Mouse (Mus musculus) cerebellum, postnatal 10 days (tissue): Measurements from ENCODE around the gene Ptgs2.

Experiments used
- DNase-seq, 2 experiments: peaks; one replicate each; pipeline ENCODE4 v3.0.0; 2021; ENCODE audit warnings: mixed read lengths in 2 of 2

Ptgs2 gene

DNA sequence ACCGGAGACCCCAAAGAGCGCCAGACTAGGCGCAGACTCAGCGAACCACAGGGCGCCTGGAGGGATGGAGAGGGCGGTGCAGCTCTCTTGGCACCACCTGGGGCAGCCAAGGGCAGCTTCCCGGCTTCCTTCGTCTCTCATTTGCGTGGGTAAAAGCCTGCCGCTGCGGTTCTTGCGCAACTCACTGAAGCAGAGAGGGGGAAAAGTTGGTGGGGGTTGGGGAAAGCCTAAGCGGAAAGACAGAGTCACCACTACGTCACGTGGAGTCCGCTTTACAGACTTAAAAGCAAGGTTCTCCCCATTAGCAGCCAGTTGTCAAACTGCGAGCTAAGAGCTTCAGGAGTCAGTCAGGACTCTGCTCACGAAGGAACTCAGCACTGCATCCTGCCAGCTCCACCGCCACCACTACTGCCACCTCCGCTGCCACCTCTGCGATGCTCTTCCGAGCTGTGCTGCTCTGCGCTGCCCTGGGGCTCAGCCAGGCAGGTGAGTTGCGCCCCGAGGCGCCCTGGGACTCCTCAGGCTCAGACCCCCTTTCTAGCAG, at the start of gene Ptgs2:
TSS of gene Ptgs2 (plus strand) at position 242 of the 544 bp plus-strand sequence.
- DNase-seq, result peak; percentile 26 to 49

DNA sequence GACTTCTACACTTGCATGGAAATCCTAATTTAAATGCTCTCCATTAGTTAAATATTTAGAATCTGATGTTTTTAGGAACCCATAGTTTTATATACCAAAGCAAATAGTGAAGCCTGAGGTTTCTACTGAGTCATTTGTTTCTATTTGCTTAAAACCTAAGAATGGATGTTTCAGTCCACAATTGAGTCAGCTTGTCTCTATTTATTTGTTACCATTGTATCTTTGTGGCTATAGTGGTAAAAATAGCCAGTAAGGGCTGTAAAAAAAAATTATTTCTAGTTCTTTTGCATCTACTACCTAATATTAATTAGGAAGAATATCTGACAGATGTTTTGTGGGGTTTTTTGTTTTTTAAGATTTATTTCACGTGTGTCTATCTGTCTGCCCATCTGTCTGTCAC, 49.6 kb upstream of the Ptgs2 start:
- DNase-seq, result no peak

DNA sequence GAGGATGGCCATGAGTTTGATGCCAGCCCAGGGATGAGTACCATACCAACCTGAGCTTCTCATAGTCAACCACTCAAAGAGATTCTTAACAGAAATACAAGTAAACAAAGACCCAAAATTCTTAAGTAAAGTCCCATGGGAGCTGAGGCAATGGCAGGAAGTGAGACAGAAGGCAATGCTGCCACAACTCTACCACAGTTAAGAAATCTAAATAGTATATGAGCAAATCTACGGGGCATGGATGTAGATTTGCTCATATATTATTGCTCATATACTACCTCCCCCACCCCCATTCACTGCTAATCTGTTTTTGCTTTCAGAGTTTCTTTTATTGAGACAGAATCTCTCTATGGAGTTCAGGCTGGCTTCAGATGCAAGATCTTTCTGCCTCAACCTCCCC, 34.1 kb upstream of the Ptgs2 start:
- no peak for DNase-seq

DNA sequence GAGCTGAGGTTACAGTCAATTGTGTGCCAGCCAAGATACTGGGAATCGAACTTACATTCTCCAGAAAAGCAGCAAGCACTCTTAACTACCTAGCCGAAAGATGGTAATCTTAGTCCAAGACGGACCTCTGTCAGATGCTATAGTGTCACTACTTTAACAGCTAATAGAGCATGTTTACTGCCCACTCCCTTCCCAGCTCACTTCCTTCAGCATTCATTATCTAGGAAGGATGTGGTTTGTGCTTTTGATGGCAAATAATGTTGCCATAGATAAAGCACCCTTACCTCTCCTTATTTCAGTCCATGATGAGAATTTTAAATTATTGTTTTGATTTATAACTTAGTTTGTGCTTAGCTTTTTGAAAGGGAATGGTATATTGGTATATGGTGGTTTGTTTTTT, 27.0 kb upstream of the Ptgs2 start:
- no peak for DNase-seq

DNA sequence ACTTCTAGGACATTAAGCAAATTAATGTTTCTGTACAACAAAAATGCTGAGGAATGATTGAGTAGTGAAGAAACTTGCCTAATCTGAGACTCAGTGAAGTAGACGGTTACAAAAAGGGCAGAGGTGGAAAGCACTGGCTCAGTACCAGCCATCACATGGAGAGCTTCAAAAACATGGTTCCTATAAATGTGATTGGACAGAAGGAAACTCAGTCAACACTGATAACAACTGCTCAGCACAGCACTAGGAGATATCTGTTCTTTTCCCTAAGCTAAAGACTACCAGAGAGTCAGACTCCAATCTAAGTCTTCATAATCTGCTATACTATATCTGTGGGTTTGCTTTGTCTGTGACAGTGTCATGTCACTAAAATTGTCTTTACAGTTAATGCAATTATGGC, 25.2 kb upstream of the Ptgs2 start:
- no peak for DNase-seq

DNA sequence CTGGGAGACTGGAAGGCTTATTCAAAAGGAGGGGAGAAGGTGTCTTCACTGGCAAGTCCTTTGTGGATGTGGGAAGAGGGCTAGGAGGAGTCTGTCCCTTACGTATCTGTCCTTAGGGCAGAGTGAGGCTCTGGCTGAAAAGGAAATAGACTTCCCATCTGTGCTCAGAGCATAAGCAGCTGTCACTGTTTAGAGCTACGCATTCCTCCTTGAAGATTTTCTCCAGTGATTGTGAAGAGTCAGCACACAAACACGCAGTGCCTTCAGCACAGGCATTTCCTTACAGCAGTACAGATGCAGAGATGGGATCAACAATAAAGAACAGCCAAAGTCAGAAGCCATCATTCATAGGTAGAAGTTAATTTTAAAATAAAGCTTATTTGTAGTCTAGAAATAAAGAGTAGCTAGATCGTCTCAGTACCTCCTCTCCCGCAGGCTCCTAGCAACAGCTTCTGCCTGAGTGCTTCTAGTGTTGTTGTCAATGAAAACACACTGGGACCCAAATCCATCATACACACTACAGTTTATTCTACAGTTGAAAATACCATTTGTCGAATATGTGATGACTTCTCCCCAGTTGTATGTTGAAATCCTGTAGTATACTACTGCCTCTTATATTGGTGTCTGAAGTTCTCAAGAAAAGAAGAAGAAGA, 10.7 kb upstream of the Ptgs2 start:
- no peak for DNase-seq

DNA sequence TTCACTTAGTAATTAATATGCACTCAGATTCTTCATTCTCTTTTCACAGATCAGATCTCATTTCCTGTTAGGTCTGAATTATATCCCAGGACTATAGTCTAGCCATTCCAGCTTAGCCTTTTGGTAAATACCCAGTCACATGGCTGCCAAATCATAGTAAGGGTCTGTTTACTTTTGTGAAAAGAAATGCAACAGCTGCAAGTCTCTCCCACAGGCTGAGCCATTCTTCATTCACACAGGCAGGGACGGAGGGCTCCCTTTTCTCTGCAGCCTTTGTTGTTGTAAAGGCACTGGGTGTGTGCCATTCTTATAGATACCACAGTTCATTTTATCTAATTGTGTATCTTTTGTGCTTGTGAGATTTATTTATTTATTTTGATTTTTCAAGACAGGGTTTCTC, 9.6 kb upstream of the Ptgs2 start:
- no peak for DNase-seq

DNA sequence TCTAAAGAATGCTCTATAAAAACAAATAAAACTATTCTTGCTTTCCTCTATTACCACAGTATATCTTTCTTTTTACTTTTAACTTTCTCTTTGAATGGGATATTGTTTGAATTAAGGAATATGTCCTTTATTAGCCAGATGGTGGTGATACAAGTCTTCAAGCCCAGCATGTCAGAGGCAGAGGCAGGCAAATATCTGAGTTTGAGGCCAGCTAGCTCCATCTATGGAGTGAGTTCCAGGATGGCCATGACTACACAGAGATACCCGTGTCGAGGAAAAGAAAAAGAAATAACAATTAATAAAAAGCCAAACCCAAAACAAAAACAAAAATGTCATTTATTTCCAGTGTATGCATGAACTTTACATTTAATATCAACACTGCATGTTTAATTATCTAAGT, 2.8 kb upstream of the Ptgs2 start:
- no peak for DNase-seq

DNA sequence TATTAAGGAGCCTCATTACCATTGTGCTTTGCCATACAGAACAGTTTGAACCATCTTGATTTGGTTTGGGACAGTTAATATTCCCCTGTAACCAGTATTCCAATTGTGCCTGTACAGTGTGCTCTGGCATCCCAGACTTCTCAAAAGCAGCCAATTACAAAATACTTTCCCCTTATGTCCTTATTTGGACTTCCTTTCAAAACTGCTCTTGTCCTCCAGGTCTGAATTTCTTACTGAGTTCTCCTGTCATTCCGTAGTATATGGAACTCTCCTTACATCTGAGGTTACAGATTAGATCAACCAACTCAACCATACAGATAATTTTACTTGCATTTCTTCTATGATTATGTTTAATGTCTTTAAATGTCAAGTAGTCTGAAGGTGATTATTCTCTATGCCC, 2.1 kb upstream of the Ptgs2 start:
- no peak for DNase-seq

DNA sequence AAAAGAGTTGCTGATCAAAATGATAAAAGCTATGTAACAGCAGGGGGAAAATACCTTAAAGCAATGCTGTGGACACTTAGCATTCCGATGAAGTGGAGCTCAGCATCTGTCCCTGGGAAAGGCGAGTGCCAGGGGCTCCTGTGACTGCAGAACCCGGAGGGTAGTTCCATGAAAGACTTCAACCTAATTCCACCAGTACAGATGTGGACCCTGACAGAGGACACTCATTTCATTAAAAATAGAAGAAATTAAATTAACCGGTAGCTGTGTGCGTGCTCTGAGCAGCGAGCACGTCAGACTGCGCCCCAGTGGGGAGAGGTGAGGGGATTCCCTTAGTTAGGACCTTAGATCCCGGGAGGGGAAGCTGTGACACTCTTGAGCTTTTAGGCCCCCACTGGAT, 457 bp upstream of the Ptgs2 start:
- peak in 1 of 2 experiments; percentile 2 for DNase-seq

DNA sequence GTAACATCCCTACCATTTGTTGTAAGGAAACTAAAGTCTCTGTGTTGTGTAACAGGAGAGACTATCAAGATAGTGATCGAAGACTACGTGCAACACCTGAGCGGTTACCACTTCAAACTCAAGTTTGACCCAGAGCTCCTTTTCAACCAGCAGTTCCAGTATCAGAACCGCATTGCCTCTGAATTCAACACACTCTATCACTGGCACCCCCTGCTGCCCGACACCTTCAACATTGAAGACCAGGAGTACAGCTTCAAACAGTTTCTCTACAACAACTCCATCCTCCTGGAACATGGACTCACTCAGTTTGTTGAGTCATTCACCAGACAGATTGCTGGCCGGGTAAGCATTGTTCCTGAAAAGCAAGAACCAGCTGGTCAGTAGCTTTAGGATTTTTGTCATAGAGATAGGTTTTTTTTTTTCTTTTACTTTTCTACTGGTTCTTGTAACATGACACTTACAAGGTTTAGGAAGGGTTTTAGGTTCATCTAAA, 4.4 kb downstream of the Ptgs2 start:
- DNase-seq, result no peak

DNA sequence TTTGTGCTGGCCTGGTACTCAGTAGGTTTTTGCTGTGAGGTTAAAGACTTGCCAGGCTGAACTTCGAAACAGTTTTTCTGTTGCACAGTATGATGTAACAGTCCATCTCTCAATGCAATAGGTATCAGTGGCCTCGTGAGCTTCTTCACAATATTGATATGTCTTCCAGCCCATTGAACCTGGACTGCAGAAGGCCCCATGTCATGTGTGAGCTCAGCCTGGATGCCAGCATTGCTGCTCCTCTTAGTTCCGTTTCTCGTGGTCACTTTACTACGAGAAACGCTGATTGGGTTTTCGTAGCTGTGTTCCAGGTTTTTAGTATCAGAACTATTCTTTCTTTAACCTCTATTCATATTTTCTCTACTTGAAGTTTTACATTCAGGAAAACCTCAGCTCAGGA, 6.9 kb downstream of the Ptgs2 start:
- no peak for DNase-seq

DNA sequence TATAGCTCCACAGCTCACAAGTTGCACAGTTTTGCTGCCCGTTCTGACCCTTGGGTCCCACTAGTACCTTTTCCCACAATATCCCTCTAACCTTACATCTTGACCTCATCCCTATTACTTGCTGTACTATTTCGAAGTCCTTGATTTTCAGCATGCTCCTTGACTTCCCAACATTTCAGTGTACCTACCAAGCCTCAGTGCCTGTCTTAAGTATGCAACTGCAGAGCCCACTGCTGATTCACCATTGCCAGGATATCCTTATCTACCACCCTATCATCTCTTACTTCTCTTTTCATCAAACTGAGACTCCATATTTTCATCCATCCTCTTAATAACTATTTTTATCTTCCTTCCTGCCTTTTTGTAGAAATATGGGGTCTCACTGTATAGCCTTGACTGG, 9.8 kb downstream of the Ptgs2 start:
- DNase-seq, result no peak

DNA sequence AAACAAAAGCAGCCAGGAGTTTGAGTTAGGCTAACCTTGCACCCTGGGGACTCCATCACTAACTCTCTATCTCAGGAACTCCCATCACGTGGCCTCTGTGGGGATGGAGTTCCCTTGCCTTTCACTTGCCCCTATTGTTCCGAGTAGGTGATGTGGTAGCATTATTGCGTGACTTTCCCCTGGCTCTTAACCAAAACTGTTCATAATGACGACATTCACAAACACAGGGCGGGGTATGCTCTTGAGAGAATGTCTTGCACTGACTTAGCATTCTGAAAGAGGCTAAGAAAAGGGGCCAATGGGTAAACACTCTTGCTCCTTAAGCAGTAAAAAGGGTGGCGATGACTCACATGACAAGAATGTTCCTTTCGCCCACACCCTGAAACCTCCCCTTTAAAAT, 15.5 kb downstream of the Ptgs2 start:
- no peak for DNase-seq

DNA sequence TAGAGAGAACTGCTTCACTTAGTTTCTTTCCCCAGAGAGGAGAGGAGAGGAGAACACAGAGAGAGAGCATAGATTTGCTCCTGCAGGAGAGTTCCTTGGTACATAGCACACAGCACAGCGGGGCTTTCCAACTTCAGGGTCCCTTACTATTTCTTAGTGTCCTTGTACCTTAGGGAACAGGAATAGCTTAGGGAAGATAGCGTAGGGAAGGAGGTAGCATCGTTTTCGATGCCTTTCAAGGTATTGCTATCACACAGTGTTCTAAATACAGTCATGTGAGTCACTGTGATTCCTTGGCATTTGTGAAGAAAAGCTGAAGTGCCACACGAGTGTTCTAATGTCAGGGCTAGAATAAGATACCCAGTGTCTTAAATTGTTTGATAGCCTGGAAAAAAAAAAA, 18.5 kb downstream of the Ptgs2 start:
- no peak for DNase-seq

DNA sequence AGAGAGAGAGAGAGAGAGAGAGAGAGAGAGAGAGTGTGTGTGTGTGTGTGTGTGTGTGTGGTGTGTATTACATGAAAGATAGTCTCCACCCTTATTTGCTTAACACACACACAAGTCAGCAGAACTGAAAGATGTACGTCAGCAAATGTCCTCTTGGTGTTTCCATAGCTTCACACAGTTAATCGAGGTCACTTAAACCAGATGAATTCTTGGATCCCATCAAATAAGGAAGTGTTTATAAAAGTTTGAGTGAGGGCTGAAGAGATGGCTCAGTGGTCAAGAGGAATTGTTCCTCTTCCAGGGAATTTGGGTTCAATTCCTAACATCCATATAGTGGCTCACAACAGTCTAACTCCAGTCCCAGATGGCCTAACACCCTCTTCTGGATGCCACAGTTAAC, 25.7 kb downstream of the Ptgs2 start:
- DNase-seq, result no peak

DNA sequence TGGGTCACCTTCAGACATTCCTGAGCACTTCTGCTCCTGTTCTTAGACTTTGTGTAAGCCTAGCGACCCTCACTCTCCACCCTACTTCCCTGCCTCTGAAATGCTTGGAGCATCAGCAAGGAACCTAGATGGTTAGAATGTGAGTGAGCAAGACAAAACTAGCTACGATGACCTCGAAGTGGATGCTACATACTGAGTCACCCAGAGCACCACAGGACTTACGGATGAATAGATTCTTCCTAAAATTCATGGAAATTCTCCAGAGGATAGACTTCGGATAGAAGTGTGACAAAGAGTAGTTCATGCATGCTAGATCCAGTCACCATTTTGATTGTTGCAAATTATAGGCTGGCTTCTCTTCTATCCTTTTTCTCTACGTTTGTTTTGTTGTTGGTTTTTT, 30.2 kb downstream of the Ptgs2 start:
- DNase-seq, result no peak

DNA sequence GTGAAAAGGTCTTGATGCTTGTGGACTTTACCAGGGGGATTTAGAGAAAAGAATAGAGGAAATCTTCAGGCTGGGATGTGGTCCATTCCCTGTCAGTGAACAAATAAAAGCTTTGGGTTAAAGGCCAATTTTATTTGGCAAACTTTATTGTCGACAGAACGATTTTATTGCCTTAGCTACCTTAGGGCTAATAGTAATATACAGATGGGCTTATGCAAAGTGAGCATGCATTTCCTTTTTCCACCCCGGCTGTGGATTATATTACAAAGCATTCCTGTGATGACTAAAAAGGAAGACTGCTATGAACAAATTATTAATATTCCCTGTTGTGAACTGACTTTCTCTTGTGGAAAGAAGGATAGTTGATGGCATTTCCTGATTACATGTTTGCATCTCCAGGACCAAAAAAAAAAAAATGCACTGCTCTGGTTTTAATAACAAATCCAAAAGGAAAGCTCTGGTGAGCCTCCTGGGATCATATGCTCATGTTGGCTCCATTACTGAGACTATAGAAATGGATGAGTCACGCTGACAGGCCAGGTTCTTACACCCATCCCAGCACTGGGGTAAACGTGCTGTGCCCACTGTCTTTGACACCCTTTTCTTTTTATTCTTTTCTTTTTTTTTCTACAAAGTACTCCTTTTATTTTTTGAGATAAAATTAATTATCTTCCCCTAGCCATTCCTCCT, 30.9 kb downstream of the Ptgs2 start:
- DNase-seq, result no peak

DNA sequence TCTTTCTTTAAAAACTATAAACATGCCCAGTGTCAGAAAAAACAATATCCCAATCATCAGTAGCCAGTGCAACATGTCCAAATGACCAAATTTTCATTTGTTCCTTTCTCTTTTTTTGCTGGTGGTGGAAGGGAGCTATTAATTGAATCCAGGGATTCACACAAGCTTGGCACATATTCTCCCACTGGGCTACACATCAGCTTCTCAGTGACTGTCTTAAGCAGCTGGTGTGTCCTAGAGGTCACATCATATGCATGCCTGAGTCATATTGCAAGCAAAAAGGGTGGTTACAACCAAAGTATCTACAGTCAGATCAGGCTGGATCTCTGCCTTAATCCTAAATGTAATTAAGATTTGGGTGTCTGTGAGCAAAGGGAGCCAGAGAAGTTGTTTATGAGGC, 35.5 kb downstream of the Ptgs2 start:
- DNase-seq, result no peak

DNA sequence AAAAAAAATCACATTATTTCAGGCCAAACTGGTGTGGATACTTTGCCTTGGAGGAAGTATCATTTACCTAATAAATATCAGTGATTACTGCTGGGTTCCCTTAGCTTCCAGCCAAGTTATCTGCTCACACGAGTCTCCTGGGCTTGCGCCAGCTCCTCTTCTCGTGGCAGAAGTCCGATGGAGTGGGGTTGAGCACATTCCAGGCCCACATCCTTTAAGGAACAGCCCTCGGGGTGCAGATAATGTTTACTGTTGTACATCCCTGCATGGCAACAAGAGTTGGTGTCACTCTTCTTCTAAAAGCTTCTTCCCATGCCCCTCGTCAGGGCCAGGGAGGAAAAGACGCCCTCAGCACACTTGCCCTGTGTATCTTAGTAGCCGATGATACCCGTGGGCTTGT, 39.9 kb downstream of the Ptgs2 start:
- DNase-seq, result peak; percentile 22 to 31

DNA sequence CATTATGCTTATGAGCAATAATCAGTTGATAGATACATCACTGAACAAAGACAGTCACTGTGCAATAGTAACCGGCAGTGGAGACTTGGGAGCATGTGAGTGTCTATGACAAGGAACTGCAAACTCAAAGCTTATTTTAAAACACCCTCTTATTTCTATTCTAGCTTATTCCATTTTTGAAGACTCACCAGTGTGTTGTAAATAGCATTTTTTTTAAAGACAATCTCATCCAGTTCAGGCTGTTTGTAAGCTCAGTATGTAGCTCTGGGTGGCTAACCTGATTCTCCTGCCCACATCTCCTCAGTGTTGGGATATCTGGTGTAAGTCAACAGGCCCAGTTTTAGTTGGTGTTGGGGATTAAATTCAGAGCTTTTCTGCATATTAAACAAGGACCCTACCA, 42.1 kb downstream of the Ptgs2 start:
- no peak for DNase-seq

DNA sequence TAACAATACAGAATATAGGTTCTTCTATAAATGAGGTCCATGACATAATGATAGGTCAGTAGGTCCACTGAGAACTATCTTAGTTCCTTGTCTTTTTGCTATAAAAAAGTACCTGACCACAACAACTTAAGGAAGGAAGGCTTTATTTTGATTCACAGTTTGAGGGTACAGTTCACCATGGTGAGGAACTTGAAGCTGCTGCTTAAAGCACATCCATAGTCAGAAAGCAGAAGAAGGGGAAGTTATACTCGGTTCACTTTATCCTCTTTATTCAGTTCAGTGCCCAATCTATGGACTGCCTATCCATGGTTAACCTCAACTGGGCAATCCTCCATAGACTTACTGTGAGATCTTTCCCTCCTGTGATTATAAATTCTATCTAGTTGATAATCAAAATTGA, 43.7 kb downstream of the Ptgs2 start:
- DNase-seq, result no peak

DNA sequence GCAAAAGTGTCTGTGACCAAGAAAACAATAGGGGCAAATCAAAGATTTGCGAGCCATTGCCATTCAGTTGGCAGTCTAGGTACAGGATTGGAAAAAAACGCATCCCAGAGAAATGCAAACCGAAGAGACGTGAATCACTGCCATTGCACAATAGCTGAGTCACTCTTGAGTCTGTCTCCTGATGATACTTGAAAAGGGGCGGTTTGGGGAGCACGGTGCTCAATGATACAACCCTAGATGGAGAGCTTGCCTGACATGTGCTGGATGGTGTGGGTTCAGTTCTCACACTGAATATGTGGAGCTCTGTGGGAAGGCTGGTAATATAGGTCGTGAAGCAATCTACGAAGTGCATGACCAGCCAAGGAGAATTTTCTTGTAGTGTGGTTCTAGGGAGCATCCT, 45.2 kb downstream of the Ptgs2 start:
- no peak for DNase-seq

DNA sequence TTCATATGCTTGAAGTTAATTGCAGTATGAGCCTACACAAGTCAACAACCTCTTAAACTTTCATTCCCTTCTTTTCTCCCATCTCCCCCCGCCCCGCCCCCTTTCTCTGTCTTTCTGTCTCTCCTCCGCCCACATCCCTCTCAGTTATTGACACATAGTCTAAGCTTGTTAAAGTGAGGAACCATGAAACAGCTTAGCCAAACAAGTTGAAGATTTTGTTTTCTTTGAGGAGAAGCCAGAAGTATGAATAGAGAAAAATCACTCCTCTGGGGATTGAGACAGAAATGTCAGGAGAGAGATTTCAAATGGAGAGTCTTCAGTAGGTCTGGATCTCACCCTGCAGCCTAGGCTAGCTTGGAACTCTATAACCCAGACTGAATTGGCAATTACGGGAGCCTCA, 47.4 kb downstream of the Ptgs2 start:
- DNase-seq, result no peak

DNA sequence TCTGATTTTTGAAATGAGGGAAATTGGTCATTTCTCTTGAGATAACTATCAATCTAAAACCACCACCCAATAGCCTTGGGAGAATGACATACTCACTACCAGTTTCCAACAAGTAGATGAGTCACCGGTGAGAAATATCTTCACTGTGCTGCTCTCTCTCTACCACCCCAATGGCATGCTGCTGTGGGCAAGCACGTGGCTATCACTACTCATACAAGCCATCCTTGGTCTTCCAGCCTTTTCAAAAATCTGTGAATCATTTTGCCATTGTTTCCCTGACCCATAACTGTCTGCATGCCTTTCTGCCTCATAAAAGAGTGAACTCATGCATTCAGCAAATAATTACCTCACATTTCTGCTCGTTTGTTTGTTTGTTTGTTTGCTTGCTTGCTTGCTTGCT, 51.6 kb downstream of the Ptgs2 start:
- DNase-seq, result no peak
